Mouse (Mus musculus) bone marrow, adult 2 months (tissue): ENCODE measurements around the gene Zfp941.

Source experiments
- CTCF ChIP-seq: fragments of 200-500 bp; IDR thresholded peaks from 2 replicates; pipeline ENCODE4 v1.5.1; 2011; ENCODE audit warnings: low read length, control low read depth; ENCODE audit not compliant: control insufficient read depth, insufficient read depth
- POLR2A ChIP-seq: fragments of 200-500 bp; IDR thresholded peaks from 2 replicates; pipeline ENCODE4 v1.6.1; 2011; ENCODE audit warnings: low read depth, mild to moderate bottlenecking, control low read depth, low read length, borderline replicate concordance; ENCODE audit not compliant: control insufficient read depth

- TF ChIP-seq POLR2A (no peak), CTCF (no peak)
Observed at GRCm38 (mm10) chr7:140843806-140844205, 21.8 kb upstream of the Zfp941 start.
